Mouse (Mus musculus) MEL (cell line): ENCODE results near the gene Eri3. TPM values are rescaled to one million over a fixed set of nuclear protein-coding genes. Genes with fewer than 3 reads are reported as not detected.
A peak's percentile ranks its signal among the peaks of the same experiment; 100 is the strongest.

Source experiments
- DNase-seq: peaks from one replicate; pipeline ENCODE4 v3.0.0; 2011; ENCODE audit warnings: low read depth, low spot score
- H3K27ac ChIP-seq: 2 replicates; pipeline ENCODE4 v1.5.1; 2012; ENCODE audit warnings: low read depth, mild to moderate bottlenecking, control low read depth, low read length, moderate library complexity; ENCODE audit not compliant: control insufficient read depth
- H3K27me3 ChIP-seq, 2 experiments: fragments of 150-350 bp in 1 of 2; sonication (generic) in 1 of 2; 2 replicates each; pipeline ENCODE4 v1.6.1; 2012; ENCODE audit warnings: low read length in 2 of 2, mild to moderate bottlenecking in 2 of 2, improper control_type of control experiment in 1 of 2, moderate library complexity in 1 of 2; ENCODE audit not compliant: insufficient read depth in 2 of 2, control insufficient read depth in 1 of 2
- H3K36me3 ChIP-seq, 2 experiments: 2 replicates each; pipeline ENCODE4 v1.6.1; 2012 to 2014; ENCODE audit warnings: low read length in 2 of 2, improper control_type of control experiment in 1 of 2, inconsistent platforms in 1 of 2, mild to moderate bottlenecking in 1 of 2; ENCODE audit not compliant: insufficient read depth in 2 of 2, control insufficient read depth in 1 of 2
- H3K4me1 ChIP-seq, 2 experiments: fragments of 150-350 bp in 1 of 2; sonication (generic) in 1 of 2; 2 replicates each; pipeline ENCODE4 v1.6.1; 2012; ENCODE audit warnings: low read length in 2 of 2, improper control_type of control experiment in 1 of 2, mild to moderate bottlenecking in 1 of 2; ENCODE audit not compliant: insufficient read depth in 2 of 2, control insufficient read depth in 1 of 2
- H3K4me3 ChIP-seq, 2 experiments: fragments of 150-350 bp in 1 of 2; sonication (generic) in 1 of 2; 2 replicates each; pipeline ENCODE4 v1.5.1; 2012; ENCODE audit warnings: low read depth in 2 of 2, low read length in 2 of 2, mild to moderate bottlenecking in 2 of 2, moderate library complexity in 2 of 2, control low read depth in 1 of 2, improper control_type of control experiment in 1 of 2; ENCODE audit not compliant: control insufficient read depth in 1 of 2, insufficient read depth in 1 of 2
- H3K79me2 ChIP-seq: 2 replicates; pipeline ENCODE4 v1.6.1; 2012; ENCODE audit warnings: mild to moderate bottlenecking, low read length, moderate library complexity; ENCODE audit not compliant: control insufficient read depth, poor library complexity, insufficient read depth
- H3K9ac ChIP-seq: 2 replicates; pipeline ENCODE4 v1.6.1; 2012; ENCODE audit warnings: low read depth, mild to moderate bottlenecking, control low read depth, low read length, moderate library complexity; ENCODE audit not compliant: control insufficient read depth, poor library complexity, severe bottlenecking
- H3K9me3 ChIP-seq: fragments of 150-350 bp; sonication (generic); replicated peaks from 2 replicates; pipeline ENCODE4 v1.6.1; 2012; ENCODE audit warnings: mild to moderate bottlenecking, low read length, improper control_type of control experiment, moderate library complexity; ENCODE audit not compliant: insufficient read depth
- CHD1 ChIP-seq: IDR thresholded peaks from 2 replicates; pipeline ENCODE4 v1.6.1; 2012; ENCODE audit warnings: low read depth, mild to moderate bottlenecking, inconsistent platforms, low read length, improper control_type of control experiment
- CTCF ChIP-seq, 3 experiments: IDR thresholded peaks in 2 of 3; conservative IDR thresholded peaks in 1 of 3; 2 replicates each; pipeline ENCODE4 v1.5.1; 2011 to 2012; ENCODE audit warnings: low read length in 3 of 3, low read depth in 2 of 3, mild to moderate bottlenecking in 2 of 3, improper control_type of control experiment in 1 of 3, inconsistent platforms in 1 of 3, mixed read lengths in 1 of 3, moderate library complexity in 1 of 3; ENCODE audit not compliant: control insufficient read depth in 1 of 3, insufficient read depth in 1 of 3, poor library complexity in 1 of 3, severe bottlenecking in 1 of 3
- ELF1 ChIP-seq: IDR thresholded peaks from 2 replicates; pipeline ENCODE4 v1.6.1; 2014; ENCODE audit warnings: low read depth, mild to moderate bottlenecking, inconsistent platforms, low read length, improper control_type of control experiment, moderate library complexity
- EP300 ChIP-seq, 2 experiments: IDR thresholded peaks; 2 replicates each; pipeline ENCODE4 v1.6.1; 2011; ENCODE audit warnings: improper control_type of control experiment in 2 of 2, low read length in 2 of 2, low read depth in 1 of 2, mild to moderate bottlenecking in 1 of 2
- ETS1 ChIP-seq: IDR thresholded peaks from 2 replicates; pipeline ENCODE4 v1.6.1; 2012; ENCODE audit warnings: low read depth, mild to moderate bottlenecking, inconsistent platforms, low read length, improper control_type of control experiment, moderate library complexity
- GATA1 ChIP-seq: IDR thresholded peaks from 2 replicates; pipeline ENCODE4 v1.6.1; 2011; ENCODE audit warnings: low read depth, low read length, improper control_type of control experiment
- HCFC1 ChIP-seq: IDR thresholded peaks from 2 replicates; pipeline ENCODE4 v1.6.1; 2012; ENCODE audit warnings: low read depth, mild to moderate bottlenecking, inconsistent platforms, low read length, improper control_type of control experiment, moderate library complexity
- JUND ChIP-seq: IDR thresholded peaks from 2 replicates; pipeline ENCODE4 v1.6.1; 2011; ENCODE audit warnings: low read depth, mild to moderate bottlenecking, improper control_type of control experiment, low read length
- MAFK ChIP-seq: IDR thresholded peaks from 2 replicates; pipeline ENCODE4 v1.6.1; 2011; ENCODE audit warnings: low read depth, mild to moderate bottlenecking, low read length, improper control_type of control experiment, borderline replicate concordance
- MXI1 ChIP-seq: IDR thresholded peaks from 2 replicates; pipeline ENCODE4 v1.6.1; 2011; ENCODE audit warnings: mild to moderate bottlenecking, low read depth, low read length, improper control_type of control experiment
- MYB ChIP-seq: IDR thresholded peaks from 2 replicates; pipeline ENCODE4 v1.6.1; 2011; ENCODE audit warnings: mild to moderate bottlenecking, low read depth, low read length, improper control_type of control experiment
- NELFE ChIP-seq: IDR thresholded peaks from 2 replicates; pipeline ENCODE4 v1.6.1; 2011; ENCODE audit warnings: low read depth, low read length, improper control_type of control experiment
- POLR2AphosphoS2 ChIP-seq: IDR thresholded peaks from 2 replicates; pipeline ENCODE4 v1.6.1; 2011; ENCODE audit warnings: low read length, improper control_type of control experiment
- POLR2AphosphoS5 ChIP-seq: IDR thresholded peaks from 2 replicates; pipeline ENCODE4 v1.6.1; 2012; ENCODE audit warnings: low read depth, borderline replicate concordance, mild to moderate bottlenecking, inconsistent platforms, low read length, moderate library complexity, mixed read lengths
- RAD21 ChIP-seq: IDR thresholded peaks from 2 replicates; pipeline ENCODE4 v1.6.1; 2011; ENCODE audit warnings: mild to moderate bottlenecking, low read depth, low read length, improper control_type of control experiment
- SMC3 ChIP-seq: IDR thresholded peaks from 2 replicates; pipeline ENCODE4 v1.6.1; 2011; ENCODE audit warnings: low read depth, low read length, improper control_type of control experiment
- TCF12 ChIP-seq: IDR thresholded peaks from 2 replicates; pipeline ENCODE4 v1.6.1; 2014; ENCODE audit warnings: low read depth, mild to moderate bottlenecking, inconsistent platforms, low read length, improper control_type of control experiment, moderate library complexity
- UBTF ChIP-seq: IDR thresholded peaks from 2 replicates; pipeline ENCODE4 v1.6.1; 2012; ENCODE audit warnings: low read depth, mild to moderate bottlenecking, inconsistent platforms, low read length, improper control_type of control experiment, moderate library complexity, borderline replicate concordance; ENCODE audit not compliant: insufficient read depth
- ZKSCAN1 ChIP-seq: IDR thresholded peaks from 2 replicates; pipeline ENCODE4 v1.6.1; 2012; ENCODE audit warnings: low read depth, mild to moderate bottlenecking, inconsistent platforms, low read length, improper control_type of control experiment, moderate library complexity
- ZMIZ1 ChIP-seq: IDR thresholded peaks from 2 replicates; pipeline ENCODE4 v1.6.1; 2012; ENCODE audit warnings: low read depth, mild to moderate bottlenecking, inconsistent platforms, low read length, improper control_type of control experiment, moderate library complexity
- ZNF384 ChIP-seq: IDR thresholded peaks from 2 replicates; pipeline ENCODE4 v1.6.1; 2012; ENCODE audit warnings: low read depth, mild to moderate bottlenecking, inconsistent platforms, low read length, improper control_type of control experiment
- polyA plus RNA-seq, 2 experiments: library from polyadenylated mRNA; stranded (reverse) in 1 of 2; unstranded in 1 of 2; fragments of >175 nt in 1 of 2; fragments of >200 nt in 1 of 2; gene quantifications; 2 replicates each; pipeline versions ENCODE4 v1.2.1 to v1.2.4; 2012; ENCODE audit warnings: low replicate concordance in 2 of 2, low read depth in 1 of 2; ENCODE audit not compliant: insufficient read length in 2 of 2, insufficient read depth in 1 of 2, missing spikeins in 1 of 2
- total RNA-seq: library from RNA; depleted of rRNA; stranded (reverse); fragments of 300-350 nt; gene quantifications from 2 replicates; pipeline ENCODE4 v1.2.3, GENCODE M21; 2012

Gene Eri3
- total and polyA plus RNA-seq, 3 experiments, result 36.7 to 63.9 TPM; not detected in 1

DNA sequence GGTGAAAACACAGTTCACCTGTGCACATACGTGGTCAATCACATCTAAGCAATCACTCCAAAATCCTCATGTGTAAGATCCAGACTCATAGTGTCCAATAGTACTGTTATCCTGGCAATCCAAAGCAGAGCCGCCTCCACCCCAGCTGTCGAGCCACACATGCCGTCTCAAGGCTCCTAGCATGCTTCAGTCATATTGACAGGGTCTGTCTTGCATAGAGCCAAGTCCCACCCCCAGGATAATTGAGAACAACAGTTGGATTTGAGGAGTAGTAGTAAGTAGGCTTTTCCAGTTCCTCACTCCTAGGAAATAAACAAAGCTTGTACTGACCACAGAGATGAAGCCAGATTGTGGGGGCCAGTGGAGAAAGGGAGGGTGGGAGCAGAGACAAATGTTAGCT is 107.5 kb downstream of the Eri3 start:
- Histone ChIP-seq H3K9ac (no peak overlapping the region), H3K4me3 (no peak overlapping the region), H3K9me3 (no peaks in the 10 kb centered on the region), H3K4me1 (no peaks in the 10 kb centered on the region), H3K36me3 (no peaks in the 10 kb centered on the region), H3K27me3 (no peaks in the 10 kb centered on the region), H3K79me2 (no peaks in the 10 kb centered on the region), H3K27ac (no peak overlapping the region)
- TF ChIP-seq GATA1, result no peak
- no peak for TF ChIP-seq POLR2AphosphoS2
- no peak for TF ChIP-seq POLR2AphosphoS5
- TF ChIP-seq UBTF, result no peak
- TF ChIP-seq HCFC1, result no peak
- no peak for TF ChIP-seq ELF1
- no peak for TF ChIP-seq RAD21
- no peak for TF ChIP-seq MYB
- TF ChIP-seq ETS1, result no peak
- no peak for TF ChIP-seq NELFE
- no peak for TF ChIP-seq EP300 (IDR thresholded peaks at IDR 0.05; ENCODE audit: low read depth in 1 of 2, low read length in 2 of 2)
- no peak for TF ChIP-seq ZKSCAN1
- no peak for TF ChIP-seq ZMIZ1
- TF ChIP-seq CHD1, result no peak
- no peak for TF ChIP-seq JUND
- TF ChIP-seq MXI1, result no peak
- no peak for TF ChIP-seq ZNF384
- no peak for TF ChIP-seq TCF12
- no peak for TF ChIP-seq MAFK
- no peak for DNase-seq

DNA sequence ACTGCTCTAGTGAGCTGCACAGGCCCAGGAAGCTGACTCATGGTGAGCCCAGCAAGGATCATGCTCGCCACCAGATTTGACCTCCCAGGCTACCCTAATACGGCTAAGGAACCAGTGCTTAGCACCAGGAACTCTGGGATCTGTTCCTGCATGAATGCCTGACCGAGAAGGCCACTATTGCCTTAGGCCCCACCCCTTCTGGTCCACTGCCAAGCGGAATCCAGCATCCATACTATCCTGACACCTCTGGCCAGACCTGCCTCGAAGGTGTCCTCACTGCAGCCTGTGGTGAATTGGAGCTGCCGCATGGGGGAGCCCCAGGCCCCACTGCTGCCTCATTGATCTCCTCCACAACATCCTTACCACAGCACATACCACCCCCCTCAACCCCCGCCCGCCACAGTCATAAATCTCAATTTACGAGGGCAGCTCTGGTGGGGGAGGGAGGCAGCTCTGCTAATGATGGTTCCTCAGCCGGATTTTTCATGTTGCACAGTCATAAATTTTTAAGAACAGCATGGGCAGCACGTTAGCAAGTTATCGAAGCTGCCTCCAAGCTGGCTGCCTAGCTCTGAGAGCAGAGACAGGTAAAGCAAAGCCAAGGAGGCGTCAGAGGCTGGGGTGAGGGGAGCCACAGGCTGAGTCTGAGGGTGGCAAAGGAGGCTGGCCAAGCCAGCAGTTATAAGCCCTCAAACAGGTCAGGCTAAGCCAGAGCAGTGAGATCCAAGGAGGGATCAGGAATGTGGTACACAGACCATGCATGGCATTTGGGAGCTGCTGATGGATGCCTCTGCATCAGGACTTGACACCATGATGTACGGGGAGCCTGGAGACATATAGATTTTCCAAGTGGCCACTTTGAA is 108.6 kb downstream of the Eri3 start:
- no peak overlapping the region for H3K4me3 ChIP-seq
- H3K36me3 ChIP-seq, result no peaks in the 10 kb centered on the region
- TF ChIP-seq CTCF (IDR thresholded peaks at IDR 0.05 in 2 of 3, conservative IDR thresholded peaks at IDR 0.05 in 1 of 3; ENCODE audit: control insufficient read depth in 1 of 3, insufficient read depth in 1 of 3, low read depth in 2 of 3, low read length in 3 of 3, poor library complexity in 1 of 3, severe bottlenecking in 1 of 3), result 0 out of 6 replicates have a peak, but pooled peaks of 1 of the 3 experiments have one; percentile 3
- TF ChIP-seq SMC3, result no peak
- no peaks in the 10 kb centered on the region for H3K4me1 ChIP-seq
- H3K27me3 ChIP-seq, result no peaks in the 10 kb centered on the region
- H3K9ac ChIP-seq, result no peak overlapping the region
- H3K79me2 ChIP-seq, result no peaks in the 10 kb centered on the region
- no peak for DNase-seq
- no peaks in the 10 kb centered on the region for H3K9me3 ChIP-seq
- H3K27ac ChIP-seq, result no peak overlapping the region
